In the genomic region with DNA sequence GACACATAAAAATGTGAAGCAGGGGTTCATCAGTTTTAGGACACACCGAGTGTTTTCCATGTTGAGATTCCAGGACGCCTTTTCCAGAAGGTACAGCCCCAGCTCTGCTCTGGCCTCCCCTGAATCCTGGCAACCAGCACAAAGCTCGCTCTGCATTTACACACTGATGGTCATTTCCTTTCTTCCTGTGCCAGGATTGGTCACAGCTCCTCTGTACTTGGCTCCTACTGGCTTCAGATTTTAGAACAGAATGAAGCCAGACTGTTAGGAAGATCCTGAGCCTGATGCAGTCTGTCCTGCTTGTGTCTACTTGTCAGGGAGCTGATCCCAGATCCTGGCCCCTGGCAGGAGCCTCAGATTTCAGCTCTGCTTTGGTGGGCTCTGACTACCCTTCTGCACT, we compare ENCODE assay signal across 23 mouse cellular contexts.
A peak's percentile ranks its signal among the peaks of the same experiment; 100 is the strongest.
DNase-seq lines count a peak whose midpoint lies in the region; ATAC-seq and TF ChIP-seq lines count a peak whose summit lies in the region.
"Had no signal": no experiment of that assay in that cellular context is flagged by ENCODE, and none has a peak within 500 bp of the region (broad histone marks: within the 10 kb centered on the region; RNA-seq: fewer than 3 reads in every experiment).

No protein-coding gene starts in this region.

- peak; percentile 43; the same call in 1 of the 2 replicates for ATAC-seq in hindbrain, embryonic 14.5 days (ENCODE audit: low FRiP score)
- no peak for ATAC-seq in hindbrain, embryonic 12.5 days (ENCODE audit: low FRiP score)
- ATAC-seq in midbrain, embryonic 14.5 days (ENCODE audit: low FRiP score, low TSS enrichment), result no peak
- ATAC-seq in midbrain, embryonic 15.5 days (replicated peaks), result no peak
- ATAC-seq: inflammation-experienced regulatory T-cells, adult 6 months; liver, postnatal 0 days had no signal

- no peaks in the 10 kb centered on the region for H3K36me3 ChIP-seq in hindbrain, embryonic 14.5 days (replicated peaks; ENCODE audit: control insufficient read depth, insufficient read depth)
- no peaks in the 10 kb centered on the region for H3K36me3 ChIP-seq in hindbrain, embryonic 12.5 days
- no peaks in the 10 kb centered on the region for H3K36me3 ChIP-seq in midbrain, embryonic 14.5 days (ENCODE audit: control insufficient read depth, insufficient read depth, low read length)
- H3K36me3 ChIP-seq in midbrain, embryonic 15.5 days (replicated peaks), result no peaks in the 10 kb centered on the region
- no peaks in the 10 kb centered on the region for H3K36me3 ChIP-seq in kidney, adult 2 months (ENCODE audit: control insufficient read depth, insufficient read depth, low read length)
- H3K36me3 ChIP-seq: embryonic facial prominence, embryonic 10.5 days; forebrain, embryonic 12.5 days; limb, embryonic 10.5 days; neural tube, embryonic 13.5 days had no signal

- no peak overlapping the region for H3K4me2 ChIP-seq in hindbrain, embryonic 14.5 days (replicated peaks)
- no peak overlapping the region for H3K4me2 ChIP-seq in hindbrain, embryonic 12.5 days (replicated peaks)
- no peak overlapping the region for H3K4me2 ChIP-seq in midbrain, embryonic 14.5 days (ENCODE audit: low read length)
- H3K4me2 ChIP-seq in midbrain, embryonic 15.5 days, result no peak overlapping the region
- H3K4me2 ChIP-seq: forebrain, embryonic 12.5 days; heart, embryonic 11.5 days; neural tube, embryonic 13.5 days had no signal

- no peak overlapping the region for H3K27ac ChIP-seq in hindbrain, embryonic 14.5 days
- no peak overlapping the region for H3K27ac ChIP-seq in hindbrain, embryonic 12.5 days
- H3K27ac ChIP-seq in midbrain, embryonic 14.5 days (replicated peaks; ENCODE audit: low read depth, low read length), result no peak overlapping the region
- no peak overlapping the region for H3K27ac ChIP-seq in midbrain, embryonic 15.5 days
- no peak overlapping the region for H3K27ac ChIP-seq in kidney, adult 2 months (ENCODE audit: insufficient read depth, low read depth, low read length)
- H3K27ac ChIP-seq: embryonic facial prominence, embryonic 10.5 days; forebrain, embryonic 12.5 days; limb, embryonic 10.5 days; neural tube, embryonic 13.5 days had no signal

- no peak for TF ChIP-seq CTCF in brain, embryonic 14.5 days (IDR thresholded peaks at IDR 0.05; ENCODE audit: borderline replicate concordance, extremely low read depth, insufficient read depth, insufficient read length)
- no peak for TF ChIP-seq CTCF in kidney, adult 2 months (conservative IDR thresholded peaks at IDR 0.05; ENCODE audit: insufficient read depth, insufficient read length, low read depth, low read length)

- TF ChIP-seq POLR2A in brain, embryonic 14.5 days (IDR thresholded peaks at IDR 0.05; ENCODE audit: borderline replicate concordance, extremely low read depth, insufficient read depth, insufficient read length, poor library complexity, severe bottlenecking), result no peak
- TF ChIP-seq POLR2A in kidney, adult 2 months (IDR thresholded peaks at IDR 0.05; ENCODE audit: low read depth, low read length), result no peak

- peak; percentile 46 to 64 for DNase-seq in cerebellum, postnatal 14 days
- no peak for DNase-seq in cerebellum, adult 8-10 months
- peak; percentile 47 for DNase-seq in hindbrain, embryonic 14.5 days (ENCODE audit: low spot score)
- peak; percentile 55 for DNase-seq in midbrain, embryonic 14.5 days
- DNase-seq in brain, embryonic 14.5 days (ENCODE audit: low read depth), result peak; percentile 78
- DNase-seq in kidney, adult 2 months, result no peak
- DNase-seq: gastrocnemius, postnatal 36 days; heart, postnatal 14 days; kidney, postnatal 36 days; liver, postnatal 0 days; lung, postnatal 14 days; spleen, adult 18-20 months; thymus, adult 18-20 months; thymus, postnatal 4 days had no signal

- 70% methylated on average over 3 of the region's 3 CpGs for WGBS in hindbrain, embryonic 14.5 days
- 77% methylated on average over 3 of the region's 3 CpGs for WGBS in hindbrain, embryonic 12.5 days
- 62% methylated on average over 3 of the region's 3 CpGs for WGBS in midbrain, embryonic 14.5 days
- WGBS in midbrain, embryonic 15.5 days, result 69% methylated on average over 3 of the region's 3 CpGs
- 76% methylated on average over 3 of the region's 3 CpGs for WGBS in kidney, adult 2 months

- no peaks in the 10 kb centered on the region for H3K4me1 ChIP-seq in hindbrain, embryonic 14.5 days (replicated peaks; ENCODE audit: control insufficient read depth, insufficient read depth, low read length)
- H3K4me1 ChIP-seq in hindbrain, embryonic 12.5 days, result no peaks in the 10 kb centered on the region
- no peaks in the 10 kb centered on the region for H3K4me1 ChIP-seq in midbrain, embryonic 14.5 days (ENCODE audit: control insufficient read depth, insufficient read depth, low read length)
- H3K4me1 ChIP-seq in midbrain, embryonic 15.5 days, result no peaks in the 10 kb centered on the region
- no peaks in the 10 kb centered on the region for H3K4me1 ChIP-seq in kidney, adult 2 months (ENCODE audit: control insufficient read depth, insufficient read depth, low read length)
- H3K4me1 ChIP-seq: embryonic facial prominence, embryonic 10.5 days; forebrain, embryonic 12.5 days; limb, embryonic 10.5 days; megakaryocyte, embryonic 14.5 days; neural tube, embryonic 13.5 days had no signal

- no peaks in the 10 kb centered on the region for H3K9me3 ChIP-seq in hindbrain, embryonic 14.5 days (ENCODE audit: control insufficient read depth, low read length)
- H3K9me3 ChIP-seq in hindbrain, embryonic 12.5 days (replicated peaks), result no peaks in the 10 kb centered on the region
- H3K9me3 ChIP-seq in midbrain, embryonic 14.5 days (ENCODE audit: control insufficient read depth, low read length), result no peaks in the 10 kb centered on the region
- H3K9me3 ChIP-seq in midbrain, embryonic 15.5 days, result no peaks in the 10 kb centered on the region
- H3K9me3 ChIP-seq: embryonic facial prominence, embryonic 10.5 days; forebrain, embryonic 12.5 days; limb, embryonic 10.5 days; megakaryocyte, embryonic 14.5 days; neural tube, embryonic 13.5 days had no signal

- no peaks in the 10 kb centered on the region for H3K27me3 ChIP-seq in hindbrain, embryonic 14.5 days (ENCODE audit: control insufficient read depth, insufficient read depth, low read length)
- H3K27me3 ChIP-seq in hindbrain, embryonic 12.5 days, result no peaks in the 10 kb centered on the region
- H3K27me3 ChIP-seq in midbrain, embryonic 14.5 days (ENCODE audit: control insufficient read depth, insufficient read depth, low read length), result no peaks in the 10 kb centered on the region
- no peaks in the 10 kb centered on the region for H3K27me3 ChIP-seq in midbrain, embryonic 15.5 days (replicated peaks)
- H3K27me3 ChIP-seq in kidney, adult 2 months (replicated peaks; ENCODE audit: control insufficient read depth, insufficient read depth, low read length), result no peaks in the 10 kb centered on the region
- H3K27me3 ChIP-seq: forebrain, embryonic 12.5 days; megakaryocyte, embryonic 14.5 days; neural tube, embryonic 13.5 days had no signal

- H3K9ac ChIP-seq in hindbrain, embryonic 14.5 days, result no peak overlapping the region
- no peak overlapping the region for H3K9ac ChIP-seq in hindbrain, embryonic 12.5 days
- no peak overlapping the region for H3K9ac ChIP-seq in midbrain, embryonic 14.5 days (replicated peaks; ENCODE audit: low read length)
- no peak overlapping the region for H3K9ac ChIP-seq in midbrain, embryonic 15.5 days
- H3K9ac ChIP-seq: forebrain, embryonic 12.5 days; liver, postnatal 0 days; neural tube, embryonic 13.5 days had no signal

- H3K4me3 ChIP-seq in hindbrain, embryonic 14.5 days (replicated peaks; ENCODE audit: low read length), result no peak overlapping the region
- H3K4me3 ChIP-seq in hindbrain, embryonic 12.5 days, result no peak overlapping the region
- no peak overlapping the region for H3K4me3 ChIP-seq in midbrain, embryonic 14.5 days (replicated peaks; ENCODE audit: low read depth, low read length)
- no peak overlapping the region for H3K4me3 ChIP-seq in midbrain, embryonic 15.5 days
- no peak overlapping the region for H3K4me3 ChIP-seq in kidney, adult 2 months (ENCODE audit: insufficient read depth, low read depth, low read length)
- H3K4me3 ChIP-seq: embryonic facial prominence, embryonic 10.5 days; forebrain, embryonic 12.5 days; limb, embryonic 10.5 days; megakaryocyte, embryonic 14.5 days; neural tube, embryonic 13.5 days had no signal

Comparison
In these comparisons a context has a peak if more than half of its experiments do, and no peak if none do; other contexts are left out.
1. DNase-seq: peak in cerebellum, postnatal 14 days (2 of 2), hindbrain, embryonic 14.5 days (single experiment), midbrain, embryonic 14.5 days (single experiment) and brain, embryonic 14.5 days (single experiment); none in cerebellum, adult 8-10 months (single experiment) and kidney, adult 2 months (single experiment).